Mouse (Mus musculus): Measurements from ENCODE around the gene Ece1.

DNA sequence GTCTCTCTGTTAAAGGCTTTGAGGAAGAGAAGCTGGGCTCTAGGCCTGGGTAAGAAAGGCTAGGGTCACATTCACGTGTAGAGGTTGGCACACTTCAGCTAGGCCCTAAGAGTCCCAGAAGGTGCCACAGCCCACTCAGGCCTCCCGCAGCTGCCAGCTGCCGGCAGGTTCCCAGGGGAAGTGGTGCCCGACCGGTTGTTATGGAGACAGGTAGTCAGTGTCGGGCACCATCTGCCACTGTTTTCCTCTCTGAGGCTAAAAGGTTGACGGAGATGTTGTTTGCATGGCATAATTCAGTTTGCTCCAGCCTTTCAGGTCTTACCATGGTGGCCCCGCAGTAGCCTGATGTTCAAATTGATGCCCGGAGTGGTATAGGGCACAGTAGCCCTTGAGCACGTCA lies 78.0 kb downstream of the Ece1 start:
- TF ChIP-seq CTCF (IDR thresholded peaks at IDR 0.05; ENCODE audit: borderline replicate concordance, insufficient read depth, low read length) (no peak), POLR2A (IDR thresholded peaks at IDR 0.05; ENCODE audit: low read depth, low read length) (no peak)

All from embryonic fibroblast, embryonic 13.5 days (primary cell).